Mouse (Mus musculus) liver, embryonic 14.5 days (tissue): ENCODE data around the gene Crlf3. TPM values are rescaled to one million over a fixed set of nuclear protein-coding genes. Genes with fewer than 3 reads are reported as not detected.

Experiments used
- ATAC-seq: fragments of 200-750 bp; cut with Nextera tagmentation; 2 replicates; pipeline ENCODE4 v1.8.0; 2017; ENCODE audit warnings: moderate number of reproducible peaks, mild to moderate bottlenecking, moderate library complexity; ENCODE audit not compliant: insufficient read depth
- DNase-seq, 3 experiments: peaks; one replicate each; pipeline ENCODE4 v3.0.0-alpha.2; 2012 to 2013; ENCODE audit warnings: low read depth in 3 of 3, low spot score in 3 of 3
- H3K27ac ChIP-seq: fragments of 300-500 bp; sonication (generic); 2 replicates; pipeline ENCODE4 v1.5.1; 2014; ENCODE audit warnings: moderate library complexity, mild to moderate bottlenecking, control low read depth, inconsistent platforms
- H3K27me3 ChIP-seq: fragments of 300-500 bp; sonication (generic); 2 replicates; pipeline ENCODE4 v1.6.1; 2014; ENCODE audit warnings: mild to moderate bottlenecking, low read length, moderate library complexity; ENCODE audit not compliant: control insufficient read depth, insufficient read depth
- H3K36me3 ChIP-seq: fragments of 300-500 bp; sonication (generic); replicated peaks from 2 replicates; pipeline ENCODE4 v1.6.1; 2014; ENCODE audit warnings: low read depth; ENCODE audit not compliant: control insufficient read depth, insufficient read depth
- H3K4me1 ChIP-seq, 2 experiments: fragments of 200-500 bp in 1 of 2; fragments of 300-500 bp in 1 of 2; sonication (generic) in 1 of 2; replicated peaks; 2 replicates each; pipeline ENCODE4 v1.6.1; 2012 to 2014; ENCODE audit warnings: antibody characterized with exemption in 1 of 2, inconsistent platforms in 1 of 2, low read length in 1 of 2; ENCODE audit not compliant: control insufficient read depth in 2 of 2, insufficient read depth in 2 of 2
- H3K4me2 ChIP-seq: fragments of 300-500 bp; sonication (generic); 2 replicates; pipeline ENCODE4 v1.6.1; 2014; ENCODE audit warnings: low read depth, mild to moderate bottlenecking, control low read depth, moderate library complexity
- H3K4me3 ChIP-seq, 2 experiments: fragments of 200-500 bp in 1 of 2; fragments of 300-500 bp in 1 of 2; sonication (generic) in 1 of 2; 2 replicates each; pipeline ENCODE4 v1.5.1; 2012 to 2014; ENCODE audit warnings: low read depth in 2 of 2, low read length in 2 of 2, mild to moderate bottlenecking in 2 of 2, control low read depth in 1 of 2, inconsistent platforms in 1 of 2, moderate library complexity in 1 of 2; ENCODE audit not compliant: insufficient read depth in 1 of 2
- H3K9ac ChIP-seq: fragments of 300-500 bp; sonication (generic); replicated peaks from 2 replicates; pipeline ENCODE4 v1.6.1; 2014; ENCODE audit warnings: mild to moderate bottlenecking, control low read depth, moderate library complexity
- H3K9me3 ChIP-seq: fragments of 300-500 bp; sonication (generic); 2 replicates; pipeline ENCODE4 v1.6.1; 2016; ENCODE audit warnings: low read length, mixed read lengths; ENCODE audit not compliant: control insufficient read depth
- CTCF ChIP-seq: IDR thresholded peaks from 2 replicates; pipeline ENCODE4 v1.5.1; 2016; ENCODE audit warnings: antibody characterized with exemption, low read depth, control low read depth
- EP300 ChIP-seq: IDR thresholded peaks from 2 replicates; pipeline ENCODE4 v1.6.1; 2016; ENCODE audit warnings: antibody characterized with exemption, low read depth
- WGBS: fragments of 180-500 bp; shearing (Covaris S2); extraction: QIAGEN DNeasy Blood & Tissue Kit; methylation state at CpG from one replicate; pipeline ENCODE4 v1.1.7; 2014; ENCODE audit not compliant: insufficient replicate concordance; 5-methylcytosine and 5-hydroxymethylcytosine counted together
- polyA plus RNA-seq, 2 experiments: library from polyadenylated mRNA; depleted of rRNA in 1 of 2; stranded (reverse) in 1 of 2; unstranded in 1 of 2; fragments of >200 nt; fragmentation: Nextera tagmentation in 1 of 2; extraction: Ambion mirVana in 1 of 2; gene quantifications; 2 replicates each; pipeline versions ENCODE4 v1.2.1 to v1.2.3; 2012 to 2014

The Crlf3 gene
- polyA plus RNA-seq, 2 experiments = 49.4 to 81.1 TPM

GRCm38 (mm10) chr11:80090555-80091164 lies 9.9 kb upstream of the Crlf3 start:
- H3K9ac ChIP-seq = peak overlapping the region; percentile 99
- WGBS = 28% methylated on average over 3 of the region's 3 CpGs
- no peak for ATAC-seq

GRCm38 (mm10) chr11:80089817-80090214 lies 9.0 kb upstream of the Crlf3 start:
- ATAC-seq (peak; percentile 2; the same call in 1 of the 2 replicates), DNase-seq (no peak)
- H3K27ac ChIP-seq = peak overlapping the region; percentile 43
- no peaks in the 10 kb centered on the region for H3K27me3 ChIP-seq
- WGBS = 1% methylated on average over 14 of the region's 14 CpGs
- peak overlapping the region; percentile 77 for H3K4me2 ChIP-seq
- H3K4me3 ChIP-seq = peak overlapping the region; percentile 97 to 98
- peak overlapping the region; percentile 99 for H3K9ac ChIP-seq
- peaks cover 16 to 21% of the 10 kb centered on the region in 2 experiments for H3K4me1 ChIP-seq
- H3K36me3 ChIP-seq = peaks cover 9% of the 10 kb centered on the region
- H3K9me3 ChIP-seq = no peaks in the 10 kb centered on the region
- no peak for TF ChIP-seq EP300
- no peak for TF ChIP-seq CTCF

More at GRCm38 (mm10) chr11:80090555-80091164, 9.9 kb upstream of the Crlf3 start:
- TF ChIP-seq EP300 (no peak), CTCF (no peak)
- DNase-seq = no peak
- Histone ChIP-seq H3K27ac (peak overlapping the region; percentile 43), H3K4me2 (peak overlapping the region; percentile 77), H3K4me3 (peak overlapping the region; percentile 97 to 98; a peak in 3 of 4 replicates), H3K4me1 (peaks cover 16 to 21% of the 10 kb centered on the region in 2 experiments), H3K27me3 (no peaks in the 10 kb centered on the region), H3K36me3 (peaks cover 18% of the 10 kb centered on the region), H3K9me3 (no peaks in the 10 kb centered on the region)

- ATAC-seq (peak; percentile 82), DNase-seq (peak; percentile 81 to 83 (median 82))
- peak within 1 kb of the TSS; percentile 73 for H3K27ac ChIP-seq
- TF ChIP-seq EP300 (peak; percentile 36; the same call in 1 of the 2 replicates), CTCF (no peak)
- peaks cover 3% of the 10 kb centered on the region for H3K36me3 ChIP-seq
- no peaks in the 10 kb centered on the region for H3K9me3 ChIP-seq
- under 1% methylated on average over 57 of the region's 57 CpGs for WGBS
- peak within 1 kb of the TSS; percentile 99 for H3K9ac ChIP-seq
- peak within 1 kb of the TSS; percentile 97 to 98 for H3K4me3 ChIP-seq
- peak within 1 kb of the TSS; percentile 77 for H3K4me2 ChIP-seq
- no peaks in the 10 kb centered on the region for H3K27me3 ChIP-seq
- peaks cover 16 to 19% of the 10 kb centered on the region in 2 experiments for H3K4me1 ChIP-seq
Measured at GRCm38 (mm10) chr11:80088917-80089816, 8.4 kb upstream of the Crlf3 start, which contains the start of gene Atad5. TSS of gene Atad5 (plus strand) at chr11:80089400.

DNA sequence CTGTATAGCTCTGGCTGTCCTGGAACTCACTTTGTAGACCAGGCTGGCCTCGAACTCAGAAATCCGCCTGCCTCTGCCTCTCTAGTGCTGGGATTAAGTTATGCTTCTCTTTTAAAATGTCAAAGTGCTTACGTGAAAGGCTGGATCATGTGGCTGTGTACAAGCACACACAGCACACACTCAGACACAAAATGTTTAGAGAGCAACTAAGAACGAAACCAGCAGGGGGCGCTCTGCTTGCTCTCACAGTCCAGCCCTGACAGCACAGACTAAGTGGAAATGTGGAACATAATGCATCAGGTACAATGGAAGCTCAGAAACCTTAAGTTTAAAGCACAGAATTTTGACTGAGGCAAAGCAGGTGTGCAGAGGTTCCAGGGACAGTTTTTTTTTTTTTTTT lies 6.1 kb upstream of the Crlf3 start:
- Histone ChIP-seq H3K4me1 (peaks cover 17 to 23% of the 10 kb centered on the region in 2 experiments), H3K36me3 (no peaks in the 10 kb centered on the region; the same call in 1 of the 2 replicates), H3K27ac (no peak overlapping the region), H3K9ac (no peak overlapping the region), H3K27me3 (no peaks in the 10 kb centered on the region), H3K9me3 (no peaks in the 10 kb centered on the region), H3K4me3 (no peak overlapping the region), H3K4me2 (0 out of 2 replicates have a peak overlapping the region, but pooled peaks have one; percentile 13)
- DNase-seq (peak; percentile 86 to 87 (median 86)), ATAC-seq (peak; percentile 60)
- peak; percentile 97 for TF ChIP-seq CTCF
- no peak for TF ChIP-seq EP300
- WGBS = 11% methylated on average over 5 of the region's 5 CpGs
